Mouse (Mus musculus): Measurements from ENCODE around the gene Frmpd2. TPM values are rescaled to one million over a fixed set of nuclear protein-coding genes. Genes with fewer than 3 reads are reported as not detected.

The Frmpd2 gene
- total RNA-seq, 2 experiments from 2014 or later = not detected

DNA sequence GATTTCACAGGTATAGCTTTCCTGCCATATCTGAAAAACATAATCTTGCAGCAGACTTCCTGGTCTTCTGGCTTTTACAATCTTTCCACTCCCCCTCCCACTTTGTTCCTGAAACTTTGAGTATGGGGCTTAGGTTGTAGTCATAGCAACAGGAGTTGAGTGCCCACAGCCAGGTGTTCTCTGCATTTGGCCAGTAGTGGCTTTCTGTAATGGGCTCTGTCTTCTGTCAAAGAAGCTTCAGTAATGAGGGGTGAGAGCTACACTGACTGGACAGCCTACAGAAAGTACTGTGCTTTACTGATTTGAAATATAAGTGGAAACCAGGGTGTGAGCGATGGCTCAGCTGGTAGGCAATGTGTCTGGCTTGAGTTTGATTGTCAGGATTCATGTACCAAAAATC, 37.2 kb downstream of the Frmpd2 start:
- DNase-seq = no peak

DNA sequence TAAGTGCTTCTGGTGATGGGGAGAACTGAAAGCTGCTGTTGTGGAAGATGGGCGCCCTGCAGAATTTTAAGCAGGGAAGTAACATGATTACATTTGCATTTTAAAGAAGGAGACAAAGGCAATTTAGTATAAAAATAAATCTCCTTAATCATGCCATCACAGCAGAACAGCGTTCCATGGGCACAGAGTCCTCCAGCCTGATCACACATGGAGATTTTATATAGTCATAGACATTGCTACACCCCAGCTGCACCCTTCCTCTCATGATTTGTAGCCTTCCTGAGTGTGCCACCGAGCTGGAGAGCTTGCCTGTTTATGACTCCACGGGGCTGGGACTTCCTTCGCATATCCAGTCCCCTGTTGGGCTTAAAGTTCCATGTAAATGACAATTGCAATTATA, 42.4 kb downstream of the Frmpd2 start:
- DNase-seq = no peak

DNA sequence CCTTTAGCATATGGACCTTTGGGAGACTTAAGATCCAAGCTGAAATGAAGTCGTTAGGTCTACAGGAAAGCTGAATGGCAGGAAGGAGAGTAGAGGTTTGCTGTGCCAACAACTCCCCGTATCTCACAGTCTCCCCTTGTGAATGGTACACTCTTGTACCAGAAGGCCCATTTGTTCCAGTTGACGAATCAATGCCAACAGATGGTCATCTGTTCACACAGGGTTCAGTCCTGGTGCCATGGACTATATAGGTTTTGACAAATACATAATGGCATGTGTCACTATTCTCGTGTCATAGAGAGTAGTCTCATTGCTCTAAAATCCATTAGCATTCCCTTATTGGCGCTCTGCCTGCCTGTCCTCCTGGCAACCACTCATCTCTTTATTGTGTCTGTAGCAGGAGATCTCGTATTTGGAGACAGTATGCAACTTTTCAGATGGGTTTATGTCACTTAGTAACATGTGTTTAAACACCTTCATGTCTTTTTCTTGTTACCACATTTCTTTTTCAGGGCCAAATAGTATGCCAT, 43.3 kb downstream of the Frmpd2 start:
- no peak for DNase-seq

DNA sequence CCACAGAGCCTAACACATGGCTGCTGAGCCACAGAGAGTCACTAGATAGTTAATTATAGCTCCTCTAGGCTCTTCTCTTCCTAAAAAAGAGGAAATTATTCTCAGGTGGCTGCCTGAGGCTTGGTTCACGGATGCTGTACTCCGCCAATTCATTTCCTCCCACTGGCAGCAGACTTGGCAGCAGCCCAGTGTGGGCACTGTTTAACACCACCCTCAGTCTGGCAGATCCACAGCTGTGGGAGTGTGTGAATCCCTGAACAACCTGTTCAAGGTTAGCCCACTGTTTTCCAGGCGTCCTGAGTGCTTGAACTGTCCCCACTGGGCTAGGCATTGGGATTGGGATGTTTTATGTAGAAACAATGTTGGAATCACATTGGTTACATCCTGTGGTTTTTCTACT, 50.0 kb downstream of the Frmpd2 start:
- DNase-seq = no peak

DNA sequence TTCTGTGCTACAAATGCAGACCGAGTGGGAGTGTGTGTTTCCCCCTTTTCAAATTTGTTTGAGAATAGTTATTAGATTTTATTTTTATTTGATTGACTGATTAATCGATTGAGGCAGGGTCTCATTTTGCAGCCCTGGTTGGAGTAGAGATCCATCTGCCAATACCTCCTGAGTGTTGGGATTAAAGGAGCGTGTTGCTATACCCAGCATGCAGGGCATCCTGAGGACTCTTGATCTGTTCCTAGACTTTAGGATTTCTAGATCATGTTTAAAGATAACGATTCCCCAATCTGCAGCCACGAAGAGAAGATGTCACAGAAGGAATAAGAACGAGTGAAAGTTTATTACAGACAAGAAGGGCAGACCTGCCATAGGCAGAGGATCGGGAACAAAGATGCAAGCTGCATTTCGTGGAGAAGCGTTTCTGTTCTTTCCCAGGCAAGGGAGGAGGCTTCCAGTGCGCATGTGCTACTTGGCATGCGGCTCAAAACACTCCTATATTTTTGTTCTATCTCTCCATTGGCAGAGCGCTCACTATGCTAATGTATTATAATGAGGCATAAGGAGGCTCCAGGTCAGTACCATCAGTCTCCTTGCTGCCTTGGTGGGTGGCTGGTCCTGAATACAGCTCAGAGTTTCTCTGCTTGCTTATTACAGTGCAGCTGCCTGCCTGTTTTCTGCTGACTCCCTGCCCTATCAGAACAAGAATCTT, 53.9 kb downstream of the Frmpd2 start:
- no peak for DNase-seq

DNA sequence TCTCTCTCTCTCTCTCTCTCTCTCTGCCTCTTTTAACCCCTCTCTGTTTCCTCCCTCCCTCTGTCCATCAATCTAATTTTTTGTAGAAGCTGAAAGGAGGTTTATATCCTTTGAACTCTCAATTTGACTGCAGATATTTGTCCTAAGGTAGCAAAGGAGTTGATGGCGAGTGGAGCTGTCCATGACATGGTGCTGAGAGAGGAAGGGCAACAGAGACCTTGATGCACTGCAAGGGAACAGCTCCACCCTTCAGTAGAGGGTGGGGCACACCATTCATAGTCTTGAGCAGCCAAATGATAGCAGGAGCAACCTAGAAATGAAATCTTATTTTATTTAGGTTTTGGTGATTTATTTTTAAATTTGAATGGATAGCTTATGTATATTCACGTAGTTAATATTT, 55.1 kb downstream of the Frmpd2 start:
- DNase-seq = no peak

DNA sequence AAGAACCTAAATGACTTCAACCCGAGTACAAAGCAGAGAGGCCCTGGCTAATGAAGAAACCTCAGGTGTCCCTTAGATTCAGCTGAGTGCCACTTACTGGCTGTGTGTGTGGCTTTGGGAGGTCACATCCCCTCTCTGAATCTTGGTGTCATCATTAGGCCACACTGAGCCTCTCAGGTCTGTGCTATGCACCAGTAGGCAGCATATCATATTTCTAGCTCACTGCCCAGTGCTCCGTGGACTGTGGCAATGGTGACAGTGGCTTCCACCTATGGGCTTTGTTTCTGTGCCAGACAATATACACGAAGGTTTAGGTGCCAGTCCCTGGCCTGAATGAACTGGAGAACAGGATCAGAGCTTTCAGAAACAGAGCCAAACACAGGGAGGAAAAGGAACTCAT, 56.4 kb downstream of the Frmpd2 start:
- no peak for DNase-seq

DNA sequence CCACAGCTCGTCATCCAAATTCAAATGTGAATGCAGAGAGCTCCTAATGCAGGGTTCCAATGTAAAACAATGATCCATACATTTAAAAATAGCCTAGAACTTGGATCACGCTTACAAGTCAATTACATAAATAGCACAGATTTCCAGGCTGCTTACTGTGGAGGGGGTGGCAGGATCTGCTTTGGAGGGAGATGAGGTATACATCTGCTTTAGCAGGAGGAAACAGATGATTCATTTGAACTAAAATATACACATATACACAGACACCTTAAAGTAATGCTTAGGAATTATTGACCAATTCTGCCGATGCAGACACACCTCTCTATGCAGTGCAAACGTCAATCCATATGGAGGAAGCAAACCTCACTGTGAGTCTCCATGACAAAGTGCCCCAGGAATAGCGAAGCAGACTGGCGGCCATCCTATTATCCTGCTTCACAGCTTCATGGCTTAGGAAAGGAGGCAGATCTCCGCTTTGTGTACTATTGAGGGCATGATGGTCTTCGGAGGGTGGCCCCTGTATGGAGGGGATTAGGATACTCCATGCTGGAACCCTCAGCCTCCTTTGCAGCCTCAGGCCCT, 59.9 kb downstream of the Frmpd2 start:
- DNase-seq = no peak

DNA sequence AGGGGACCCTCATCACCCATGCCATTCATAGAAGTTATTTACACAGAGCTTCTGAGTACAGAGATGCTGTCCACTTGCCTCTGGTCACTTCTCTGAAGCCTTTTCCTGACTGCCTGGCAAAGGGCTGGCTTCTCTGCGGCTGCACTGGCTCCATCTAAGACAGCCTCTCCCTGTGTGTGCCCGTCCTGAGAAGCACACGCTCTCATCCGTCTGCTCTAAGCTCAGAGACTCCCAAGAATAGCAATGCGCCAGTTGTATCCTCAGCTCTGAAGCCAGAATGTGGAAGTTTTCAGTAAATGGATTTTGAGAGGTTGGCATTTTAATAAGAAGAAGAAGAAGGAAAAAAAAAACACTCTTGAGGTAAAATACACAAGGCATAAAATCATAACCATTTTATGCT, 61.3 kb downstream of the Frmpd2 start:
- no peak for DNase-seq

DNA sequence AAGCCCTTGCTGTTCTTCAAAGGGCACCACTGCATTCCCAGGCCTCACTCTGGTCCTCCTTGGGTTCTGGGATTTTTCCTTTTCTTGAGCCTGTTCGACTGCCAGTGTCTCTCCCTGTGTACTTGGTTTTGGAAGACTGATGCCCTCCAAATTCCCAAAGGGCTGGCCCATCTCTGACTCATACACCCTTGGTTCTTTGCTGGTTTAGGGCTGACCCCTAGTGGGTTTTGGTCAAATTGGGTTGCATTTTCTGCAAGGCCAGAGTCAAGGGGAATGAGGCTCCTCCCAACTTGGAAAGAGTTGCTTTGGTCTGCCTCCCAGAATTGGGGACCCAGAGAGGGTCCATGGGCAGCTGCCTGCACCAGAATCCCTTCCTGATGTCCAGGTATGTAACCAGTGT, 62.0 kb downstream of the Frmpd2 start:
- DNase-seq = no peak

DNA sequence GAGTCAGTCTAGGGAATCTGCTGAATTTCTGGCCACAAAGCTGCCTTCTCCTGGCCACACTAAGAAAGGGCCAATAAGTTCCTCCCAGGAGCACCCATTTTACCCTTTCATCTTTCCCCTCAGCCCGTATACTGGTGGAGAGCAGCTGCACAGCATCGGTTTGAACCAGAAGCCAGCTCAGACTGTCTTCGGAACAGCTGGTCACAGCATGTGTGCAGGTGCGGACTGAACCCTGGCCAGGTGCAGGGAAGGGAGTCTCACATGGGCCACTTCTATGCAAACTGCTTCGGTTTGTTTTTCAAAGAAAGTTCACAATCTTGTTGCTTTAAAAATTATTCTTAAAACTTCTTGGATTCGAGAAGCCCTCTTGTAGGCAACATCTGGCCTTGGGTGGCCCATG, 63.8 kb downstream of the Frmpd2 start:
- DNase-seq = no peak

DNA sequence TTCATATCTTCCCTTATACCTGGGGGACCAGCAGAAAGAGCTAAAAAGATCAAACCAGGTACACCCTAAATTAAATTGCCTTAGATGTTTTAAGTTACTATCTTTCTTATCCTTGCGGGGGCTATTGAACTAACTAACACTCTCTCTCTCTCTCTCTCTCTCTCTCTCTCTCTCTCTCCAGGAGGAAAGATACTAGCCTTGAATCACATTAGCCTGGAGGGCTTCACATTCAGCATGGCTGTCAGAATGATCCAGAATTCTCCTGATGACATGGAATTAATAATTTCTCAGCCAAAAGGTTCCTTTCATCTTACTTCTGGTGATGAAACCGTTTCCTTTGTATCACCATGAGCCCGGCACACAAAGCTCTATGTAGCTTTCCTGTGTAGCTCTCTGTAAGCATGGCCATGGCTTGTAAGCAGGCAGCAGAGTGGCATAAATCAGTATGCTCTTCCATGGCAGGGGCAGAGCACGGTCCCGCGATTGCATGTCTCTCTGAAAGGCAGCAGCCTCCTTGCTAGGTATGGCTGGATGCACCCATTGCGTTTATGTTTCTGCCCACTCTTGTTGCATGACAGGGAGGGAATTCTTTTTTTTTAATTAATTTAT, 68.2 kb downstream of the Frmpd2 start:
- no peak for DNase-seq

DNA sequence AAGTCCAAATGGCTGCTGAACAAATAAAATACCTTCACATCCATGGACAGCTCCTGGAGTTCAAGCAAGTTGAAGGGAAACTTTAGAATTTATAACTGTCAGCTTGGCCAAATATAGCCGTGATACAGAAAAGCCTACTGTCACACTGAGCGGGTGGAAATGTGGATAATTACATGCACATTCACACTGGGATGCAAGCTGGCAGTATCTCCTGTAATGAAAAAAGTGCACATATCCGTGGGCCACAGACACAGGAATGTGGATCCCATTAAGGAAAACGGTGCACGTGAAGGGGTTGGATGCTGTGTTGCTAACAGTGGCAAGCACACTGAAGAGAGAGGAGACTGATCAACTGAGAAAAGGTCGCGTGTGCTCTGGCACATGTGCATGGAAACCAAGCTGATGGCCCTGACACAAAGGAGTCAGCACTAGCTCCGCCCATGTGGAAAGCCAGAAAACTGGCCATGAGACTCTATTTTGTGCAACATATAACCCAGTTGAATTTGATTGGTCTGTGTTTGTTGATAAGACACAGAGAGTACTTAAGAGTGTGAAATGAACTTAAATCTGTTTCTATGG, 74.2 kb downstream of the Frmpd2 start:
- DNase-seq = no peak

DNA sequence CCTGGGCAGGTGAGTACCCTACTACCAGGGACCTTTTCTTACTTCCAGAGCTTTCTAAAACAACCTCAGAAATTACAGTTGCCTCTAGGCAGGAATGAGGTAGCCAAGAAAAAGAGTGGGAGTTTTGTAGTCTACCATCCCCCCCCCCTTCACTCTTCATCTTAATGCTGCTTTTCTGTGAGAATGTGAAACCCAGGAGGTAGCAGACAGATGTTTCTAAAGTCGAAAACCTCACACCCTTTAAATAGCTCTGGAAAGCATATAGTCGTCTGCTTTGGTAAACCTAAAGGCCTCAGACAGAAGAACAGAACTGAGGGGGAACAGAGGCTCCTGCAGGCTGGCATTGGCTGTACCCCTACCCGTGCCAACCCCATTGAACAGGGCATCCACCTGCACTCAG, 77.2 kb downstream of the Frmpd2 start:
- DNase-seq = no peak

DNA sequence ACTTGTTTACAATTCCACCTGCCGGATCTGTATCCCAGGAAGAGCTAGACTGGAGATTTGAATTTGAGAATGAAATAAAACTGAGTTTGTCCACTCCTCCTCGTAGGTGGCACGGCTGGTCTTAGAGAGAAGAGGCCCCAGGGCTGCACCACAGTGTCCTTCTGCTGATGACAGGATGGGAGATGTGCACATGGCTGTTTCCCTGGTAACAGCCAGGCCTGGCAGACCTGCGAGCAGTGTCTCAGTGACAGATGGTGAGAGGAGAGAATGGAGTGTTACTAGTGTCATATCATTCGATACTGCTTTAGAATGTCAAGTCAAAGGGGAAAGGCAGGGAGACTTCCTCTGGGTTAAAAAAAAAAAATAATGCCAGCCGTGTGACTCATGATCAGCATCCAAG, 78.4 kb downstream of the Frmpd2 start:
- no peak for DNase-seq

DNA sequence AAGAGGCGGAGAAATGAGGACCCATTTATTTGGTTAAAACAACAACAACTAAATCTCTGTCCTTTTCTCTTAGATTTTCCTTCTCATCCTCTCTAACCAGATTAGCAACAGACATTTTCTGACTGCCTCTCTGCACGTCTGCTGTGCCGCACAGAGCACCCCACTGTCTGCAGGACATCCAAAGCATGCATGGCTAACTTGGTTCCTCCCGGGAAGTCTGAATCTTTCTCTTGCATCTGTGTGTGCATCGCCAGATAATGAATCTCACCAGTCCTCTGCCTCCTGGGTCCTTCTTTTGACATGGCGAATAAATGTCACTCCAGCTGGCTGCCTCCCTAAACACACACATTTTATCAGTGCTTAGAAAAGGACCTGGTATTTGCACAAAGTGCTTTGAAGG, 99.2 kb downstream of the Frmpd2 start:
- no peak for DNase-seq

DNA sequence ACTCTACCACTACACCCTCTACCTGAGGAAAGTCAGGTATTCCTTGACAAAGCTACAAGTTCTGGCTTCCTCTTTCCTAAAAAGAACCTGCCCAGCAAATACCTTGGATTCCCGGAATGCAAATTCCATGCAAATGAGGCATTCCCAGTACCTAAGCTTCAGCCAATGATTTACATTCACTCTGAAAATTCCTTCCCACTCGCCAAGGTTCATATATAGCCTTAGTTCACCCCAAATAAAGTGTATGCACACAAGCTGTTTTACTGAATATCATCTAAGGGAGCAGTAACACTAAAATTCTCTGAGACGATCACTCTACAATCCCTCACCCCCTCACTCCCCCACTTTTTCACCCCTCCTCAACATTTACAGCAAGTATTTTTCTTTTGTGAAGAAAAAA, 102.1 kb downstream of the Frmpd2 start:
- no peak for DNase-seq

DNA sequence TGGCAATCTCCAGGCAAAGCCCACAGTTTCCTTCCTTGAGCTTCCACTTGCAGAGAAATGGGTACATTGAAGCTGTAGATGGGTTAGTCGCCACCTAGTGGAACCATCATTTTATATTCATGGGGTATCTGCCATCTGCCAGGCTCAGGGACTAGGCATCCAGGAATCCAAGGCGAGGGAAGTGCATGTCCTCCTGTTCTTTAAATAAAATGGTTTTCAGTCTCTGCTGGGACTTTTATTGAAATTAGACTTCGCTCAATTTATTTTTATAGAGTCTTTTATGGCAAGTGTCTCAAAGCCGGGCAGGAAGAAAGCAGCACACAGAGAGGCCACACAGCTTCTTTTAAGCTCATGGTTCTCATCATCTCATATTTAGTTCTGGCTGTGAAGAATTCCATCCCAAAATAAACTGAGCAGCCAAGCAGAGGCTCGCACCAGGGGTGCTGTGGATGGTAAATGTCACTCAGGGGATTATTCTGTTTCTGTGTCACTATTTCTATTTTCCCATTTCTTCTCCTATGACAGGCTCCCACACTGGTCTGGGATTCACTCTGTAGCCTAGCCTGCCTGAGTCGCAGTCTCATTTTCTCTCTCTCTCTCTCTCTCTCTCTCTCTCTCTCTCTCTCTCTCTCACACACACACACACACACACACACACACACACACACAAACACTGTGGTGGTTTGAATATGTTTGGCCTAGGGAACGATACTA, 108.4 kb downstream of the Frmpd2 start:
- no peak for DNase-seq

DNA sequence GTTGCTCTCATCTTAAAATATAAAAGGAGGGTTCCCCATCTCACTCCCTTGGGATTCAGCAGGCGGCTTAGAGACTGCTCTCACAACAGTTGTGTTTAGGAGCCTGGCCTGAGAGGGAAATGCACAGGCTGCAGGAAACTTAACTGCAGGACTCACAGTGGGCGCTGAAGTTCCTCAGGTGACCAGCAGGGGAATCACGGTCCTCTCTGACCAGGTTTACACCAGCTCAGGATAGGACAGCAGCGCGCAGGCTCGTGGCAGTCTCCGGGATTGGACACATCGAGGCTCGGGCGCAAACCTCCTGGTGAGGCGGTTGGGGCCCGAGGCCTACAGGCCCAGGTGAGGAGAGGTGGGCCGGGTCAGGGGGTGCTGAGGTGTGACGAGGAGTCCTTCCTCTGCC, 117.5 kb downstream of the Frmpd2 start, which contains the start of gene Ptpn20:
TSS of gene Ptpn20 (plus strand) at position 257 of the 400 bp plus-strand sequence.
- DNase-seq = no peak

DNA sequence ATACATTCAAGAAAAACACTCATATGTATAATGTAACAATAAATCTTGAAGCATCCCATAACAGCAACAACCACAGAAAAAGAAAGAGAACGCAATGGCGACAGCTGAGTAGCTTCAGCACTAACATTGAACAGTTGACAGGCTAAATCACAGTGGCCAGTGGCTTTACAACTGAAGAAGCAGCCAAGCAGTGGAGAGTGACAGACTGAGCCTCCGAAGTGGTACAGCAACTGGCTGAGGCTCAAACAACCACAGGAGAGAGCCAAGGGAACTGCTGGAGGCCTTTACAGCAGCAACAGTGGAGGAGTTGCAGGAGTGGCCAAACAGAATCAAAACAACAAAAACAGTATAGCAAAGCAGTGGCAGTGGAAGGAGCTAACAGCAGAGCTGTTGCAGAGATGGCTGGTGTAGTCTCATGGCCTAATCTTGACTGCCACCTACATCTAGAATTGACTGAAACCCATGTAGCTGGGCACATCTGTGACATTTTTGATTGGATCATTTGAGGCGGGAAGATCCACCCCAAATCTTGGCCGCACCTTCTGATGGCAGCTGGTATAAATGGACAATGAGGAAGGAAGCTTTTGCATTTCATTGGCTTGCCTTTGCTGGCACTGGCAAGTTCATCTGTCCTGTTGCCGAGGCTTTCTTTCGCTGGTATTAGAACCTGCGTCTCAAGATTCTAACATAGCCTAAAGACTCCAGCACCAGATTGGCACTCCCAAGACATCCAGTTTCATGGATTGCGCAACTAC, 127.1 kb downstream of the Frmpd2 start:
- DNase-seq = no peak

DNA sequence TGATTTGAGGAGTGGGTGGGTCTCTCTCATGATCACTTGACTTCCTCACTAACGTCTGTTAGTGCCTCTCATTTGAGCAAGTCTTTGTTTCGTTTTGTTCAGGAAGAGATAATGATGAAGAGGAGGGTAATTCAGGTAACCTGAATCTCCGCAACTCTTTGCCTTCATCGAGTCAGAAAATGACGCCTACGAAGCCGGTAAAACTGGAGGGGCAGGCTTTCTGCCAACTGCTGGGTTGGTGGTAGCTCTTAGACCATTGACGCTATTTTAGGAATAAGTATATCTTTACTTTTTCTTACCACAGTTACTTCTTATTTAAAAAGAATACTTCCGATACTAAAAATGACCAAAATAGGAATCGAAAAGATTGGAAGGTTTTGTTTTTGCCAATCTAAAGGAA, 135.9 kb downstream of the Frmpd2 start:
- DNase-seq = no peak

Data from gastrocnemius, postnatal 25 days (tissue).